Mouse (Mus musculus) heart, embryonic 12.5 days (tissue): ENCODE results near the gene Nemf. TPM values are rescaled to one million over a fixed set of nuclear protein-coding genes. Genes with fewer than 3 reads are reported as not detected.
"Not testable (repeated sequence)": the region's sequence is repeated elsewhere in the genome, so short reads cannot be mapped to it uniquely, and the experiment has no call there.

Experiments used
- ATAC-seq: fragments of 200-750 bp; cut with Nextera tagmentation; 2 replicates; pipeline ENCODE4 v1.8.0; 2017; ENCODE audit warnings: moderate TSS enrichment, moderate library complexity; ENCODE audit not compliant: insufficient number of reproducible peaks, low FRiP score
- H3K27ac ChIP-seq: fragments of 300-500 bp; sonication (generic); 2 replicates; pipeline ENCODE4 v1.5.1; 2016; ENCODE audit warnings: mild to moderate bottlenecking, moderate library complexity; ENCODE audit not compliant: poor library complexity, severe bottlenecking
- H3K27me3 ChIP-seq: fragments of 300-500 bp; sonication (generic); replicated peaks from 2 replicates; pipeline ENCODE4 v1.6.1; 2016; ENCODE audit warnings: mild to moderate bottlenecking, moderate library complexity
- H3K36me3 ChIP-seq: fragments of 300-500 bp; sonication (generic); 2 replicates; pipeline ENCODE4 v1.6.1; 2016; ENCODE audit warnings: mild to moderate bottlenecking, moderate library complexity
- H3K4me1 ChIP-seq: fragments of 300-500 bp; sonication (generic); replicated peaks from 2 replicates; pipeline ENCODE4 v1.6.1; 2016; ENCODE audit warnings: mild to moderate bottlenecking
- H3K4me2 ChIP-seq: fragments of 300-500 bp; sonication (generic); 2 replicates; pipeline ENCODE4 v1.6.1; 2016; ENCODE audit warnings: mild to moderate bottlenecking, moderate library complexity
- H3K4me3 ChIP-seq: fragments of 300-500 bp; sonication (generic); 2 replicates; pipeline ENCODE4 v1.5.1; 2016; ENCODE audit warnings: mild to moderate bottlenecking
- H3K9ac ChIP-seq: fragments of 300-500 bp; sonication (generic); 2 replicates; pipeline ENCODE4 v1.6.1; 2016; ENCODE audit warnings: mild to moderate bottlenecking, moderate library complexity
- H3K9me3 ChIP-seq: fragments of 300-500 bp; sonication (generic); replicated peaks from 2 replicates; pipeline ENCODE4 v1.6.1; 2016; ENCODE audit warnings: mild to moderate bottlenecking, moderate library complexity
- WGBS: fragments of 180-500 bp; shearing (Covaris S2); methylation state at CpG from one replicate; pipeline ENCODE4 v1.1.7; 2016; 5-methylcytosine and 5-hydroxymethylcytosine counted together
- polyA plus RNA-seq: library from polyadenylated mRNA; unstranded; fragments of >200 nt; fragmentation: Nextera tagmentation; extraction: Ambion mirVana; gene quantifications from 2 replicates; pipeline ENCODE4 v1.2.1, GENCODE M21; 2016

Gene Nemf
- polyA plus RNA-seq, 1 experiment from 2014 or later, result 71.0 TPM

- H3K36me3 ChIP-seq, H3K27ac ChIP-seq, H3K4me1 ChIP-seq, ATAC-seq, H3K27me3 ChIP-seq, H3K9ac ChIP-seq, H3K4me2 ChIP-seq, H3K4me3 ChIP-seq, H3K9me3 ChIP-seq: not testable (repeated sequence)
- 83% methylated on average over 11 of the region's 12 CpGs for WGBS
These were observed 29.3 kb upstream of the Nemf start for GRCm38 (mm10) chr12:69386281-69386732.

GRCm38 (mm10) chr12:69385542-69386280, 28.7 kb upstream of the Nemf start:
- H3K4me3 ChIP-seq, result no peak overlapping the region
- ATAC-seq, result no peak
- no peaks in the 10 kb centered on the region for H3K9me3 ChIP-seq
- no peak overlapping the region for H3K4me2 ChIP-seq
- 67% methylated on average over 6 of the region's 6 CpGs for WGBS
- H3K9ac ChIP-seq, result no peak overlapping the region
- no peaks in the 10 kb centered on the region for H3K36me3 ChIP-seq
- H3K27me3 ChIP-seq, result no peaks in the 10 kb centered on the region
- no peak overlapping the region for H3K27ac ChIP-seq
- peaks cover 9% of the 10 kb centered on the region for H3K4me1 ChIP-seq

GRCm38 (mm10) chr12:69384606-69385005, 27.6 kb upstream of the Nemf start:
- no peak for ATAC-seq
- Histone ChIP-seq H3K9ac (no peak overlapping the region), H3K4me1 (peaks cover 9% of the 10 kb centered on the region), H3K36me3 (no peaks in the 10 kb centered on the region), H3K9me3 (no peaks in the 10 kb centered on the region), H3K4me3 (no peak overlapping the region), H3K27me3 (no peaks in the 10 kb centered on the region), H3K4me2 (no peak overlapping the region), H3K27ac (no peak overlapping the region)
- 93% methylated on average over 5 of the region's 5 CpGs for WGBS

GRCm38 (mm10) chr12:69382880-69383279, 25.9 kb upstream of the Nemf start:
- H3K27ac ChIP-seq, result 0 out of 2 replicates have a peak overlapping the region, but pooled peaks have one; percentile 26

GRCm38 (mm10) chr12:69378558-69379454, 21.8 kb upstream of the Nemf start:
- WGBS, result 82% methylated on average over 11 of the region's 11 CpGs
- Histone ChIP-seq H3K9me3 (no peaks in the 10 kb centered on the region), H3K4me3 (no peak overlapping the region), H3K27me3 (no peaks in the 10 kb centered on the region), H3K9ac (0 out of 2 replicates have a peak overlapping the region, but pooled peaks have one; percentile 0), H3K36me3 (0 out of 2 replicates have a peak, but pooled peaks cover 4% of the 10 kb centered on the region), H3K4me2 (no peak overlapping the region), H3K4me1 (peaks cover 24% of the 10 kb centered on the region), H3K27ac (peak overlapping the region; percentile 3; the same call in 1 of the 2 replicates)
- no peak for ATAC-seq

More at GRCm38 (mm10) chr12:69382880-69383279, 25.9 kb upstream of the Nemf start:
- ATAC-seq, result no peak
- no peak overlapping the region for H3K9ac ChIP-seq
- WGBS, result 74% methylated on average over 1 of the region's 1 CpGs
- no peak overlapping the region for H3K4me2 ChIP-seq
- no peaks in the 10 kb centered on the region for H3K9me3 ChIP-seq
- no peak overlapping the region for H3K4me3 ChIP-seq
- no peaks in the 10 kb centered on the region for H3K36me3 ChIP-seq
- H3K4me1 ChIP-seq, result peaks cover 13% of the 10 kb centered on the region
- no peaks in the 10 kb centered on the region for H3K27me3 ChIP-seq

- 96% methylated on average over 6 of the region's 6 CpGs for WGBS
- not testable (repeated sequence) for H3K4me2 ChIP-seq, ATAC-seq
These were observed 20.7 kb upstream of the Nemf start for GRCm38 (mm10) chr12:69377636-69378035.

GRCm38 (mm10) chr12:69377188-69377587, 20.2 kb upstream of the Nemf start:
- Histone ChIP-seq H3K9ac (no peak overlapping the region), H3K9me3 (no peaks in the 10 kb centered on the region), H3K27me3 (no peaks in the 10 kb centered on the region), H3K4me1 (peaks cover 17% of the 10 kb centered on the region), H3K36me3 (peaks cover 11% of the 10 kb centered on the region; the same call in 1 of the 2 replicates), H3K4me3 (no peak overlapping the region), H3K27ac (no peak overlapping the region), H3K4me2 (no peak overlapping the region)
- WGBS, result 98% methylated on average over 1 of the region's 1 CpGs
- no peak for ATAC-seq

More at GRCm38 (mm10) chr12:69377636-69378035, 20.7 kb upstream of the Nemf start:
- not testable (repeated sequence) for H3K4me3 ChIP-seq, H3K27ac ChIP-seq, H3K27me3 ChIP-seq, H3K9ac ChIP-seq, H3K9me3 ChIP-seq
- peaks cover 18% of the 10 kb centered on the region for H3K4me1 ChIP-seq
- H3K36me3 ChIP-seq, result peaks cover 11% of the 10 kb centered on the region; the same call in 1 of the 2 replicates

GRCm38 (mm10) chr12:69376132-69376531, 19.2 kb upstream of the Nemf start:
- Histone ChIP-seq H3K4me1 (peaks cover 17% of the 10 kb centered on the region), H3K27ac (no peak overlapping the region), H3K36me3 (peaks cover 11% of the 10 kb centered on the region; the same call in 1 of the 2 replicates), H3K27me3 (no peaks in the 10 kb centered on the region), H3K4me3 (no peak overlapping the region), H3K4me2 (0 out of 2 replicates have a peak overlapping the region, but pooled peaks have one; percentile 26), H3K9ac (no peak overlapping the region), H3K9me3 (no peaks in the 10 kb centered on the region)
- ATAC-seq, result no peak
- 62% methylated on average over 2 of the region's 2 CpGs for WGBS

- Histone ChIP-seq H3K4me1 (peaks cover 20% of the 10 kb centered on the region), H3K4me2 (peak overlapping the region; percentile 94), H3K4me3 (peak overlapping the region; percentile 89), H3K27ac (no peak overlapping the region), H3K9ac (peak overlapping the region; percentile 100), H3K9me3 (no peaks in the 10 kb centered on the region), H3K27me3 (no peaks in the 10 kb centered on the region), H3K36me3 (peaks cover 11% of the 10 kb centered on the region; the same call in 1 of the 2 replicates)
- no peak for ATAC-seq
- 35% methylated on average over 11 of the region's 11 CpGs for WGBS
These were observed 17.1 kb upstream of the Nemf start for GRCm38 (mm10) chr12:69373850-69374766.

GRCm38 (mm10) chr12:69372731-69373331, 15.9 kb upstream of the Nemf start:
- no peak for ATAC-seq
- Histone ChIP-seq H3K27ac (peak overlapping the region; percentile 96), H3K4me3 (peak overlapping the region; percentile 89), H3K9ac (peak overlapping the region; percentile 100), H3K4me1 (peaks cover 16% of the 10 kb centered on the region), H3K27me3 (no peaks in the 10 kb centered on the region), H3K4me2 (peak overlapping the region; percentile 94), H3K36me3 (peaks cover 11% of the 10 kb centered on the region; the same call in 1 of the 2 replicates), H3K9me3 (no peaks in the 10 kb centered on the region)
- under 1% methylated on average over 42 of the region's 42 CpGs for WGBS
